Mouse (Mus musculus): ENCODE measurements at regions not wholly inside any gene's neighbourhood (a gene's known extent, or its start where the extent isn't known, plus 50 kb on each side); places are given as distances from the start of the nearest gene placed in this dataset.
A peak's percentile ranks its signal among the peaks of the same experiment; 100 is the strongest.

GRCm38 (mm10) chr5:55612961-55613360 lies 1614.7 kb downstream of the Stim2 start:
- DNase-seq (ENCODE audit: low read depth), result peak; percentile 1
- TF ChIP-seq CTCF (IDR thresholded peaks at IDR 0.05; ENCODE audit: borderline replicate concordance, extremely low read depth, insufficient read depth, insufficient read length), result no peak
- no peak for TF ChIP-seq POLR2A (IDR thresholded peaks at IDR 0.05; ENCODE audit: borderline replicate concordance, extremely low read depth, insufficient read depth, insufficient read length, poor library complexity, severe bottlenecking)
